Mouse (Mus musculus) frontal cortex, postnatal 14 days (tissue): Measurements from ENCODE around the gene Hsd17b11.
A peak's percentile ranks its signal among the peaks of the same experiment; 100 is the strongest.

Experiments used
- DNase-seq, 2 experiments: peaks; one replicate each; pipeline ENCODE4 v3.0.0; 2022; ENCODE audit warnings: low spot score in 2 of 2

Gene Hsd17b11

GRCm38 (mm10) chr5:104021597-104022378, at the start of gene Hsd17b11:
Gene Hsd17b11, minus strand, starts transcription at chr5:104021919.
- peak; percentile 51 to 67 for DNase-seq

GRCm38 (mm10) chr5:104071048-104071447, 49.3 kb upstream of the Hsd17b11 start:
- no peak for DNase-seq

GRCm38 (mm10) chr5:104068751-104069150, 47.0 kb upstream of the Hsd17b11 start:
- peak in 1 of 2 experiments; percentile 31 for DNase-seq

GRCm38 (mm10) chr5:104062773-104063551, 41.2 kb upstream of the Hsd17b11 start:
- no peak for DNase-seq

GRCm38 (mm10) chr5:104061936-104062772, 40.4 kb upstream of the Hsd17b11 start:
- peak in 1 of 2 experiments; percentile 25 for DNase-seq

GRCm38 (mm10) chr5:104060429-104060828, 38.7 kb upstream of the Hsd17b11 start:
- DNase-seq = no peak

- DNase-seq = no peak
These were observed 37.9 kb upstream of the Hsd17b11 start for GRCm38 (mm10) chr5:104059628-104060027.

- DNase-seq = no peak
These were observed 36.3 kb upstream of the Hsd17b11 start for GRCm38 (mm10) chr5:104058021-104058420.

- no peak for DNase-seq
These were observed 34.6 kb upstream of the Hsd17b11 start for GRCm38 (mm10) chr5:104056295-104056694.

- DNase-seq = no peak
These were observed 34.1 kb upstream of the Hsd17b11 start for GRCm38 (mm10) chr5:104055816-104056215.

GRCm38 (mm10) chr5:104054938-104055337, 33.2 kb upstream of the Hsd17b11 start:
- no peak for DNase-seq

GRCm38 (mm10) chr5:104052956-104053355, 31.2 kb upstream of the Hsd17b11 start:
- no peak for DNase-seq

- DNase-seq = no peak
These were observed 26.4 kb upstream of the Hsd17b11 start for GRCm38 (mm10) chr5:104048139-104048538.

- DNase-seq = no peak
These were observed 25.7 kb upstream of the Hsd17b11 start for GRCm38 (mm10) chr5:104047200-104048105.

GRCm38 (mm10) chr5:104046256-104047199, 24.8 kb upstream of the Hsd17b11 start, which contains the start of gene Nudt9:
Gene Nudt9, plus strand, starts transcription at chr5:104046306.
- peak; percentile 93 to 97 for DNase-seq

- no peak for DNase-seq
These were observed 22.0 kb upstream of the Hsd17b11 start for GRCm38 (mm10) chr5:104043704-104044103.

- no peak for DNase-seq
These were observed 21.2 kb upstream of the Hsd17b11 start for GRCm38 (mm10) chr5:104042906-104043305.

- DNase-seq = no peak
These were observed 17.6 kb upstream of the Hsd17b11 start for GRCm38 (mm10) chr5:104039154-104039932.

- no peak for DNase-seq
These were observed 15.0 kb upstream of the Hsd17b11 start for GRCm38 (mm10) chr5:104036686-104037085.
